Mouse (Mus musculus) embryonic facial prominence, embryonic 15.5 days (tissue): ENCODE results near the gene Sorcs3. TPM values are rescaled to one million over a fixed set of nuclear protein-coding genes. Genes with fewer than 3 reads are reported as not detected.

Source experiments
- ATAC-seq: fragments of 200-750 bp; cut with Nextera tagmentation; 2 replicates; pipeline ENCODE4 v1.8.0; 2017; ENCODE audit warnings: low read depth, moderate TSS enrichment; ENCODE audit not compliant: insufficient number of reproducible peaks, low FRiP score, low TSS enrichment
- H3K27ac ChIP-seq: fragments of 300-500 bp; sonication (generic); replicated peaks from 2 replicates; pipeline ENCODE4 v1.5.1; 2015; ENCODE audit warnings: mild to moderate bottlenecking, inconsistent platforms
- H3K27me3 ChIP-seq: fragments of 300-500 bp; sonication (generic); 2 replicates; pipeline ENCODE4 v1.6.1; 2015; ENCODE audit warnings: inconsistent platforms
- H3K36me3 ChIP-seq: fragments of 300-500 bp; sonication (generic); 2 replicates; pipeline ENCODE4 v1.6.1; 2015; ENCODE audit warnings: mild to moderate bottlenecking, inconsistent platforms
- H3K4me1 ChIP-seq: fragments of 300-500 bp; sonication (generic); 2 replicates; pipeline ENCODE4 v1.6.1; 2015; ENCODE audit warnings: inconsistent platforms
- H3K4me2 ChIP-seq: fragments of 300-500 bp; sonication (generic); replicated peaks from 2 replicates; pipeline ENCODE4 v1.6.1; 2015; ENCODE audit warnings: mild to moderate bottlenecking, inconsistent platforms
- H3K4me3 ChIP-seq: fragments of 300-500 bp; sonication (generic); replicated peaks from 2 replicates; pipeline ENCODE4 v1.5.1; 2015; ENCODE audit warnings: mild to moderate bottlenecking, inconsistent platforms
- H3K9ac ChIP-seq: fragments of 300-500 bp; sonication (generic); 2 replicates; pipeline ENCODE4 v1.6.1; 2015; ENCODE audit warnings: inconsistent platforms
- H3K9me3 ChIP-seq: fragments of 300-500 bp; sonication (generic); replicated peaks from 2 replicates; pipeline ENCODE4 v1.6.1; 2016; ENCODE audit warnings: inconsistent platforms
- WGBS: fragments of 180-500 bp; shearing (Covaris S2); methylation state at CpG from one replicate; pipeline ENCODE4 v1.1.7; 2015; 5-methylcytosine and 5-hydroxymethylcytosine counted together
- polyA plus RNA-seq: library from polyadenylated mRNA; unstranded; fragments of >200 nt; fragmentation: Nextera tagmentation; extraction: Ambion mirVana; gene quantifications from 2 replicates; pipeline ENCODE4 v1.2.1, GENCODE M21; 2015

The Sorcs3 gene
- polyA plus RNA-seq, 1 experiment from 2014 or later: 1.1 TPM

- no peaks in the 10 kb centered on the region for H3K36me3 ChIP-seq
- no peak for ATAC-seq
- H3K4me3 ChIP-seq: no peak overlapping the region
- H3K9me3 ChIP-seq: no peaks in the 10 kb centered on the region
- 74% methylated on average over 2 of the region's 2 CpGs for WGBS
- no peak overlapping the region for H3K4me2 ChIP-seq
- H3K27me3 ChIP-seq: no peaks in the 10 kb centered on the region
- H3K9ac ChIP-seq: no peak overlapping the region
- H3K4me1 ChIP-seq: no peaks in the 10 kb centered on the region
- H3K27ac ChIP-seq: no peak overlapping the region
Observed at GRCm38 (mm10) chr19:48649941-48650340, 444.1 kb downstream of the Sorcs3 start.

DNA sequence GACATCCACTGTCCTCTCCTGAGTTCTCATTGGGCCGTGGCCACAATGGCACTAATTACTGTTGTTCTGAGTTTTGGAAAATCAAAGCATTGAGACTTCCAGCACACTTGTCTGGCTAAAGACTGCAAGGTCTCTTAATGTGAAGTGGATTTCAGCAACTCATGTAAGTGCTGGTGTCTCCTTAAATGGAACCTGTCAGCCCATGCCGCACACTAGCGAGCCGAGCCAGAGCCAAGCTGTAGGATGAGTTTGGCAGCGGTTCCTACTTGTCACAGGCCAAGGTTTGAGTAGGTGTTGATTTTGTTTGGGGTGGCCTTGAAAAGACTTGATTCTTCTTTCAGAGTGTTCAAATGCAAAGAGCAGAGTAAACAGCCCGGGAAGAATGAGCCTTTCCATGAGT is 445.8 kb downstream of the Sorcs3 start:
- H3K4me2 ChIP-seq: no peak overlapping the region
- H3K4me1 ChIP-seq: no peaks in the 10 kb centered on the region
- no peak overlapping the region for H3K4me3 ChIP-seq
- ATAC-seq: no peak
- H3K9ac ChIP-seq: no peak overlapping the region
- no peaks in the 10 kb centered on the region for H3K9me3 ChIP-seq
- 70% methylated on average over 6 of the region's 6 CpGs for WGBS
- no peaks in the 10 kb centered on the region for H3K27me3 ChIP-seq
- no peak overlapping the region for H3K27ac ChIP-seq
- H3K36me3 ChIP-seq: no peaks in the 10 kb centered on the region

- no peak overlapping the region for H3K4me2 ChIP-seq
- no peaks in the 10 kb centered on the region for H3K9me3 ChIP-seq
- H3K9ac ChIP-seq: no peak overlapping the region
- H3K4me3 ChIP-seq: no peak overlapping the region
- no peak for ATAC-seq
- no peak overlapping the region for H3K27ac ChIP-seq
- H3K27me3 ChIP-seq: no peaks in the 10 kb centered on the region
- WGBS: 62% methylated on average over 6 of the region's 6 CpGs
- no peaks in the 10 kb centered on the region for H3K36me3 ChIP-seq
- no peaks in the 10 kb centered on the region for H3K4me1 ChIP-seq
Observed at GRCm38 (mm10) chr19:48660201-48660600, 454.4 kb downstream of the Sorcs3 start.

GRCm38 (mm10) chr19:48679896-48680295 is 474.1 kb downstream of the Sorcs3 start:
- Histone ChIP-seq H3K4me3 (no peak overlapping the region), H3K9me3 (no peaks in the 10 kb centered on the region), H3K4me2 (no peak overlapping the region), H3K9ac (no peak overlapping the region), H3K27ac (no peak overlapping the region), H3K36me3 (no peaks in the 10 kb centered on the region), H3K27me3 (no peaks in the 10 kb centered on the region), H3K4me1 (no peaks in the 10 kb centered on the region)
- WGBS: 80% methylated on average over 1 of the region's 1 CpGs
- ATAC-seq: no peak

DNA sequence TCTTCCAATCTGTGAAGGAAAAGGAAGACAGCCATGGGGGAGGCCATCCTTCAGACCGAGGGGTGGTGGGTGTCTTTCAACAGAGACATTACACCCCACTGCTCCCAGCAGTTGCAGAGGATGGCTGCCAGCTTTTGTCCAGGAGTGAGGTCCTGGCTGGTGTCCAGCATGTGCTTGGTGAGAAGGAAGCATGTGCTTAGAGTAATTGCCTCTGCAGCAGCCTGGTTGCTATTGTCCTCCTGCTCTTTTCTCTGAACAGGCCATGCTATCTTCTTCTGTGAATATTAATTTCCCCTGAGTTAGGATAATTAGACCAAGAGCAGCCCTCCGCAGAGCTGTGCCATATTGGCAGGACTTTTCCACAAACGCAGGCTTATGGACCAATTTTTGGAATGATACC is 476.7 kb downstream of the Sorcs3 start:
- no peaks in the 10 kb centered on the region for H3K36me3 ChIP-seq
- 64% methylated on average over 3 of the region's 3 CpGs for WGBS
- no peak overlapping the region for H3K4me2 ChIP-seq
- ATAC-seq: no peak
- no peaks in the 10 kb centered on the region for H3K9me3 ChIP-seq
- H3K9ac ChIP-seq: no peak overlapping the region
- no peak overlapping the region for H3K27ac ChIP-seq
- no peak overlapping the region for H3K4me3 ChIP-seq
- no peaks in the 10 kb centered on the region for H3K4me1 ChIP-seq
- no peaks in the 10 kb centered on the region for H3K27me3 ChIP-seq

DNA sequence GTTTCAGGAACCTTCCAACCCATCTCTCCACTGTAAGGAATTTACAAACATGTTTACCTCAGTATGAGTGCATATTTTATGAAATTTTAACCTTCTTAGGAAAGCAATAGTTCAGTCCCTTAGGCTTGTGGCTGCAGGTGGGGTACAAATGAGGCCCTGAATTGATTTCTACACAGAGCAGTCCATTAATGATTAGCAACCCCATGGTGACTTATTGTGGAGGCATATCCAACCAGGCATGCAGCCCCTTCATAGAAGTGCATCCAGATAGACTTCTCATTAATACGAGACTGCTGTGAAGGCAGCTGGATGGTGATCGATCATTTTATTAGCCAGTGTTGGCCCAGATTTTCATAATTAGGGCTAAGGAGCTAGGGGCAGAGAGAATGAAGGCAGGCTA is 480.5 kb downstream of the Sorcs3 start:
- no peaks in the 10 kb centered on the region for H3K36me3 ChIP-seq
- WGBS: 80% methylated on average over 2 of the region's 2 CpGs
- no peaks in the 10 kb centered on the region for H3K27me3 ChIP-seq
- no peaks in the 10 kb centered on the region for H3K9me3 ChIP-seq
- no peak overlapping the region for H3K4me3 ChIP-seq
- no peak overlapping the region for H3K27ac ChIP-seq
- H3K4me1 ChIP-seq: no peaks in the 10 kb centered on the region
- no peak for ATAC-seq
- H3K9ac ChIP-seq: no peak overlapping the region
- no peak overlapping the region for H3K4me2 ChIP-seq

- no peak overlapping the region for H3K27ac ChIP-seq
- H3K9ac ChIP-seq: no peak overlapping the region
- H3K9me3 ChIP-seq: no peaks in the 10 kb centered on the region
- ATAC-seq: no peak
- H3K4me3 ChIP-seq: no peak overlapping the region
- no peak overlapping the region for H3K4me2 ChIP-seq
- no peaks in the 10 kb centered on the region for H3K27me3 ChIP-seq
- no peaks in the 10 kb centered on the region for H3K36me3 ChIP-seq
- no peaks in the 10 kb centered on the region for H3K4me1 ChIP-seq
- 67% methylated on average over 6 of the region's 6 CpGs for WGBS
Observed at GRCm38 (mm10) chr19:48700111-48700658, 494.4 kb downstream of the Sorcs3 start.

DNA sequence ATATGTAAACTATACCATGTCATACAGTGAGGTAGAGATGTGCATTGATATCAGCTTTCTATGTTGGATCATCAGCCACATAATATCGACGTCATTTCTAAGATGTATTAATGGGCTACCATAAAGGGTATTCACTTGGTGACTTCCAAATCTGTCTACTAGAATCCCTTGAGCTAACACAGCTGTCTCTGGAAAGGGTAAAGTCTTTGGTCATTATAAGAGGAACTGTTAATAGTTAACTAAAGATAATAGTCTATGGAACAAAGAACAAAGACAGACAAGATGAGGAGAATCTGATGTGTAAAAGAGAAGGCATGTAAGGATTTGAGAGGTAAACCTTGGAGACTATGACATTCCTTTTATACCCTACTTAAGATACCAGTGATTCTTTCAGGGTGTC is 497.9 kb downstream of the Sorcs3 start:
- H3K9ac ChIP-seq: no peak overlapping the region
- no peaks in the 10 kb centered on the region for H3K4me1 ChIP-seq
- 96% methylated on average over 2 of the region's 2 CpGs for WGBS
- H3K27ac ChIP-seq: no peak overlapping the region
- H3K27me3 ChIP-seq: no peaks in the 10 kb centered on the region
- H3K36me3 ChIP-seq: no peaks in the 10 kb centered on the region
- ATAC-seq: no peak
- no peak overlapping the region for H3K4me3 ChIP-seq
- H3K9me3 ChIP-seq: no peaks in the 10 kb centered on the region
- no peak overlapping the region for H3K4me2 ChIP-seq

DNA sequence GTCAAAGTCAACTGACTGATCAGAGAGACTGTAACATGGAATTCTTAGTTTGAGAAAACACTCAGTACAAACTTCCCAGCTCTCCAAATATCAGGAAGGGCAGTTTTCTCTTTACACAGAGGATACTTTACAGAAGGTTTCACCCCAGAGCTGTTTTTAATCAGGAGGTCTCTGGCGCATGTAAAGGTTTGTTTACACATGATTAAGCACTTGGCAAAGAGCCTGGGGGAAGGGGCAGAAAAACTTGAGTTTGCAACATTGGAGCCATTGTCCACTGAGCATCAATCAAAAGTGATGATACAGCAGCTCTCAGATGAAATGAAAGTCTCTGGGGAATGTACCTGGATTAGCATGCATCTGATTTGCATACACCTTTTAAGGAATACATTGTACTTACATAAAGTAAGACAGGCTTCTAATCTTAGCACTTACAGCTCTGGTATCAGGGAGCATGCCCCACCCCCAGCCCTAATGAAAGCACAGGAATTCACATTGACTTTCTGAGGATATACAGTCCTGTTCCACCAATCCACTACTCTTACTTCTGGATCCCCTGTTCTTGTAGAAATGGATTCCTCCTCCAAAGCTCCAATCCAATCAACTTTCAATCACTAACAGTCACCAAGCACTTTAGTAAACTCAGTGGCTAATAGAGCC is 500.6 kb downstream of the Sorcs3 start:
- WGBS: 7% methylated on average over 1 of the region's 1 CpGs
- H3K4me3 ChIP-seq: no peak overlapping the region
- no peaks in the 10 kb centered on the region for H3K9me3 ChIP-seq
- H3K4me1 ChIP-seq: no peaks in the 10 kb centered on the region
- no peak overlapping the region for H3K27ac ChIP-seq
- no peaks in the 10 kb centered on the region for H3K36me3 ChIP-seq
- H3K4me2 ChIP-seq: no peak overlapping the region
- H3K9ac ChIP-seq: no peak overlapping the region
- ATAC-seq: no peak
- H3K27me3 ChIP-seq: no peaks in the 10 kb centered on the region

GRCm38 (mm10) chr19:48706924-48707320 is 501.1 kb downstream of the Sorcs3 start:
- Histone ChIP-seq H3K9ac (no peak overlapping the region), H3K4me3 (no peak overlapping the region), H3K27me3 (no peaks in the 10 kb centered on the region), H3K4me1 (no peaks in the 10 kb centered on the region), H3K4me2 (no peak overlapping the region), H3K36me3 (no peaks in the 10 kb centered on the region), H3K9me3 (no peaks in the 10 kb centered on the region), H3K27ac (no peak overlapping the region)
- ATAC-seq: no peak
- 91% methylated on average over 1 of the region's 1 CpGs for WGBS

DNA sequence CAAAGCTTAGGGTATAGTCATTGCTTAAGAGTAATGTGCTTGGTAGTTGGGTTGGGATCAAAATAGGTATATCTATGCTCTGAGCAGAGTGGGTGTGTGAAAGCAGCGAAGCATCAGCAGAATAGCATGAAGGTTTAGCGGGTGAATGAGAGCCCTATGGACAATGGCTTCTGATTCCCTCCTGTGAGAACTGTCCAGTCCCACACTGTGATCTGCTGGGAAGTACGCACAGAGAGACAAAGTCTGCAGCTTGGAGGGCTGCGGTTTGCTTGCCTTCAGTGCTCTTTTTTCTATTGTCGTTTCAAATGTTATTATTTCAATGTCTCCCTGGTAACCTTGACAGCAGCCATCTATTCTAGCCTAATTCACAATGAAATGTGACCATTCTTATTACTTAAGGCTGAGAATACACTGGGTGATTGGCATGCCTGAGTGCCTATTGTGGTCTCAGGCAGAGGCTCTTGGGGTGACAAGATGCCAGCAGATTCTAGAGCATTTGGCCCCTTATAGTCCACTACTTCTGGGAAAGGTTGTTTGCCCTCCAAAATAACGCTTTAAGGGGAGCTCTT is 520.1 kb downstream of the Sorcs3 start:
- no peak overlapping the region for H3K9ac ChIP-seq
- no peaks in the 10 kb centered on the region for H3K36me3 ChIP-seq
- H3K9me3 ChIP-seq: no peaks in the 10 kb centered on the region
- no peaks in the 10 kb centered on the region for H3K4me1 ChIP-seq
- no peak overlapping the region for H3K4me2 ChIP-seq
- H3K27me3 ChIP-seq: no peaks in the 10 kb centered on the region
- no peak for ATAC-seq
- H3K27ac ChIP-seq: no peak overlapping the region
- 71% methylated on average over 6 of the region's 6 CpGs for WGBS
- no peak overlapping the region for H3K4me3 ChIP-seq

DNA sequence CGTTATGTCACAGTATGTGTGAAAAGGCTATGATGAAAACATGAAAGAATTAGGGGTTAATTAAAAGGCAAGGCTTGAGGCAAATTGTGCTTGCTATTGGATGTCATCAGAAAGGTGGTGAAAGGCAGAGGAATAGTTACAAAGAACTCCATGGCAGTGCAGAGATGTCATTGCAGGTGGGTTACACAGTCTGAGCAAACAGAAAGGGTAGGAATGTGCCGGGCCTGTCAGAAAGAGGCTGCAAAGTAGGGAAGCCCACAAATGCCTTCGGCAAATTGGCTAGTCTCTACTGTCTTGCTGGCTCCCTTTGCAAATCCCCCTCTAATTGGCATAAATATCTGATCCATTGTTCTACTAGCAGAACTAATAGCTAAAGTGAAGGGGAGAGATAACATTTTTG is 521.2 kb downstream of the Sorcs3 start:
- no peaks in the 10 kb centered on the region for H3K9me3 ChIP-seq
- 43% methylated on average over 3 of the region's 3 CpGs for WGBS
- no peak overlapping the region for H3K9ac ChIP-seq
- H3K4me3 ChIP-seq: no peak overlapping the region
- no peaks in the 10 kb centered on the region for H3K36me3 ChIP-seq
- no peaks in the 10 kb centered on the region for H3K27me3 ChIP-seq
- ATAC-seq: no peak
- no peak overlapping the region for H3K4me2 ChIP-seq
- H3K27ac ChIP-seq: no peak overlapping the region
- no peaks in the 10 kb centered on the region for H3K4me1 ChIP-seq
